Mouse (Mus musculus): Measurements from ENCODE around the gene Arrdc2. TPM values are rescaled to one million over a fixed set of nuclear protein-coding genes. Genes with fewer than 3 reads are reported as not detected.
A peak's percentile ranks its signal among the peaks of the same experiment; 100 is the strongest.

Arrdc2 gene
- total RNA-seq, 2 experiments from 2014 or later = 15.0 to 18.7 TPM

DNA sequence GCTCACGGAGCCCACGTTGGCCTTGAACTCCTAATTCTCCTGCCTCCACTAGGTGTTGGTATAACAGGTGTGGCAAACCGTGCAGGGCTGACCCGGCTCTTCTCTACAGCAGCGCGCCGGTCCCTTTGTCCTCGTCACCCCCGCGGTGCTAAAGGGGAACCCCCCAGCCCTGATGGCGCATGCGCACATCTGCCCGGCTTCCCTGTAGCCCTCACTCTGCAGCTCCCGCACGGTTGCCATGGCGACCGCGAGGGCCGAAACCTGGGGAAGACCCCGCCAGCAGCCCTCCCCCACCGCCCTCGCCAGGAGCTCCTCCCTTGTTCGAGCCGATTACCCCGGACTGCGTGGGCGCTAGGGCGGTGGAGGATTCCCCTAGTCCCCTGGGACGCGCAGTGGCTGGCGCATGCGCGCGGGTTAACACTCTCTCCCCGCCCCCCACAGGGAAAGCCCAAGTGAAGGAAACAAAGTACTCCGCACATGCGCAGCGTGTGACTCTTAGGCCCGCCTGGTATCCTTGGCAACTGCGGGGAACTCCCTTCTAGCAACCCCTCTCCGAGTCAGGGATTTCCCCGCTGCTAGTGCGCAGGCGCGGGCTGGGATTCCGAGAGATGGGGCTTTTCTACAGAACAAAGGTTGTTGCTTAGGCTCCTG lies 26.0 kb upstream of the Arrdc2 start:
- peak; percentile 98 to 99 for DNase-seq (ENCODE audit: extremely low spot score in 1 of 2, low spot score in 1 of 2)

DNA sequence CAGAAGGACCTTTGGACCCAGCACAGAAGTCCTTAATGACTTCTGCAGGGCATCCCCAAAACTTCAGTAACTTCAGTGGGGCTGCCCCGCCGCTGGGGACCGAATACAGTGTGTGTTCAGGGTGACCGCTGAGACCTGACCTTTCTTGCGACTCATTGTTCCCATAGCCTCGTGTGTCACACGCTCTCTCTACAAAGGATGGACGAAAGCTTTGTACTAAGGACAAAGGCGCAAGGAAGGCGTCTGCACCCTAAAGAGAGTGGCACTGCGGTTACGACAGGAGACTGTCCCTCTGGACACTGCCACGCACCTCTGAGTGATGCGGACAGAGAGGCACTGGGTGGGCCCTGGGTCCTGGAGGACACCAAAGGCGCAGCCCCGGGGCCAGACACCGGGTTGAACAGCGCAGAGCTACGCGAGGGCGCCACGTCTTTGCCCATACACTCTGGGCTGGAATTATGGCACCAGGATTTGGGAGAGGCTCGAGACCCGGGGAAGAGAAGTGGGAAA lies 25.2 kb upstream of the Arrdc2 start:
- DNase-seq (ENCODE audit: extremely low spot score in 1 of 2, low spot score in 1 of 2) = no peak

DNA sequence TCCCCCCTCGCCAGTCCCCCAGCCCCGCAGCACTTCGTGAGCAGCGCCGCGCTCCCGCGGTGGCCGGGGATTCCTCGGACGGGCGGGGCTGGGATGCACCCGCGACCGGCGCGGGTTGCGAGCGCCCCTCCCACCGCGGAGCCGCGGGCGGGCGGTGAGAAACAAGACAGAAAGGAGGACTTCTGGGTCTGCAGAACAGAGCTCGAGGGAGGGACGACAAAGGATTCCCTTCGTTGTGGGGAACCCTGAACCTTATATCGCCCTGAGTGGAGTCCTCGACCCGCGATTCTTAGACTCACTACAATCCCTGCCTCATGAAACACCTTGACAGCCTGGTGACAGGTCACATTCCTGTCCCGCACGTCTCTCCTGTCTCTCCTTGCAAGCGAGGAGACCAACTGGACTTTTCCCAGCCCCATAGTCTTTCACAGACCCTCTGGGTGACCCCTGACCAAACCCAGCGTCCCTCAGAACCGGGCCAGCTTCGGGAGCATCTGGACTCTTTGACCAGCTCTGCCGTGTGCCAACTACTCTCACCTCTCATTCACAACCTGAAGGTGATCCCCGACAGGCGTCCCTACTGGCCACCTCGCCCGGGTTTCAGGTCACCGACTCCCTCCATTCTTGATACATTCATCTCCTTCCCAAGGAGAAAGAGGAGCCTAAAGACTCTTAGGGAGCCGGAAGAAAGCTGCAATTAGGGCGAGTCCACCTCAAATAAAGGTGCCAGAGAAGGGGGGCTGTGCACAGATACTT lies 24.6 kb upstream of the Arrdc2 start:
- no peak for DNase-seq (ENCODE audit: extremely low spot score in 1 of 2, low spot score in 1 of 2)

DNA sequence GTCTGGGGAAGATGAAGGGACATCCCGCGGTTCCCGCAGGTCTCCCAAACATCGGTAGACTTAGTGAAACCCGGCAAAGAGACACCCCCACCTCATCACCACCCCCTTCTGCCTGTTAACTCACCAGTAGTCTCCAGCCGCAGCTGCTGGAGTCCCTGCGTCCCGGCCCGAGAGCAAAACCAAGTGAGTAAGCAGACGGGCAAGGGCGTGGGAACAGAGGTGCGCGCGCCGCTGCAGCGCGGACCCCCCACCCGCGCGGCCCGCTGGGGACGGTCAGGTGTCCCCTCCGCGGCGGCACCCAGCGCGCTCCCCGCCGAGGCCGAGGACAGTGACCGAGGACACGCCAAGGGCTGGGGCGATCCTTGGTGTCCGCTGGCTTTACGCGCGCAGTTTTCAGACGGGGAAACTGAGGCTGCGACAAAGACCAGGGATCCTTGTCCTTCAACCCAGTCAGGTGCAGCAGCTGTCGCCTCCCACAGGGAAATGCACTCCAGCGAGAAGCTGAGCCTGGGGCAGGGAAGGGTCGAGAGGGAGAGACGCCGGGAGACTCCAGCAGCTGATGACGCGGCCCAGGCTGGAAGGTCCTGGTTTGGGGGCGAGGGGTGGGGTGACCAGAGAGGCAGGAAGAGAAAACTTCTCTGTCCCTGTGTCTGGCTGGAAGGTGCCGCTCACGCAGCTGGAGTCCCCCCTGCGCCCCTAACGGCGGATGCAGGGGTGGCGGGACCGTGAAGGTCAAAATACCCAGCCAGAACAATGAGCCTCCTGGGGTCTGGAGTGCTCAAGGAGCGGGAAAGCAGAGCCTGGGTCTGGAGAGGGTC lies 23.5 kb upstream of the Arrdc2 start, which contains the start of gene Kcnn1:
Gene Kcnn1, minus strand, starts transcription at position 435 of the 818 bp plus-strand sequence.
- no peak for DNase-seq (ENCODE audit: extremely low spot score in 1 of 2, low spot score in 1 of 2)

DNA sequence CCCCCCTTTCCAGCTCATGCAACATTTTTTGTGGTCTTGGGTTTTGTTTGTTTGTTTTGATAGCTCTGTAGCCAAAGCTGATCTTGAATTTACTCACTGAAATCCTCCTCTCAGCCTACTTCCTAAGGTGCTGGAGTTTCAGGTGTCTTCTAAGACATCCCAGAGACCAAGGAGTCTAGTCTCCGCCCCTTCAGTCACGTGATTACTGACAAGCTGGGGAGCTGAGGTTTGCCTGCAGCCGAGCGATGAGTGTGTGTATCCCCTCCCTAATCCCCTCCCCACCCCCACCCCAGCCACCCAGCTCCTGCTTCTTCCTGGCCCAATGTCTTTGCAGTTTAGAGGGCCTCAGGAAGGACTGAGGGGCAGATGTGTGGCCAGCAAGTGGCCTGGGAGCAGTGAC lies 18.0 kb upstream of the Arrdc2 start:
- DNase-seq (ENCODE audit: extremely low spot score in 1 of 2, low spot score in 1 of 2) = no peak

DNA sequence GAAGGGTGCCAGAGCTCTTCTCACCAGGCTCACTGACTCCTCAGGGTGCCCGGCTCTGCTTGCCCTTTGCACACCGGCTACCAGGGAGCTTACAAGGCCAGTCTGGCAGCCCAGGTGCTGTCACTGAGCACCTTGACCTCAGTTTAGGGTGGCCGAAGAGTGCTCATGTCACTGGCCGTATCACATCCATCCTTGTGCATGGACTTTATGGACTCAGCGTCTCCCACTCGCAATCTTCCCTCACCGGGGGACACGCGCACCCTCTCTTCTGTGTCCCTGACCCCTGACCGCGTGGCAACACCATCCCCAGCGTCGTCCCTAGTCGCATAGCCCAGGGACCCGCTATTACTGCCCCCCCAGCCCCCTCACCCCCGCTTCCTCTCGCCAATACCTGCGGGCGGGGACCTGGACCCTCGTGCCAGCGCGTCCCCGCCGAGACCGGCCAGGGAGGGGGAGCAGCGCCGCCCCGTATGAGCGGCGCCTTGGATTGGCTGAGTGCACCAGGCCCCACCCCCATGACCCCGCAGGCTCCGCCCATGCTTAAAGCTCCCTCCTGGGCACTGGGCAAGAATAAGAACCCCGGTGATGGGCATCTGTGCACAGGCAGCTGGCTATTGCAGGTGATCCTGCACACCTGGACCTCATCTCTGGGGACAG lies 17.1 kb upstream of the Arrdc2 start:
- DNase-seq (ENCODE audit: extremely low spot score in 1 of 2, low spot score in 1 of 2) = peak in 1 of 2 experiments; percentile 70

DNA sequence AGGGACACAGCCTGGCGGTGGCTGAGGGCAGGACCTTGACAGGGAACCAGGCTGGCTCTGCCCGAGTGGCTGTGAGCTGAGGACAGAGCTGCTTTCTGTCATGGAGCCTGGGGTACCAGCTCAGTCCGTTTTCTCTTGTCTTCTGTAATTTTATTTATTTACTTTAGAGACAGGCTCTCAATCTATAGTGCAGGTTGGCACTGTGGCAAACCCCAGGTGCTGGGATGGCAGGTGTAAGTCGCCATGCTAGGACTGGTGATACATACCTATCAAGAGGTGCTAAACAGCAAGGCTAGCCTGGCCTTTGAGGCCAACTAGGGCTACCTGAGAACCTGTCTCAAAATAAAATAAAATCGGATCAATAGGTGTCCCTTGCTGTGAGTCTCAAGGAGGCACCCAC lies 16.5 kb upstream of the Arrdc2 start:
- no peak for DNase-seq (ENCODE audit: extremely low spot score in 1 of 2, low spot score in 1 of 2)

DNA sequence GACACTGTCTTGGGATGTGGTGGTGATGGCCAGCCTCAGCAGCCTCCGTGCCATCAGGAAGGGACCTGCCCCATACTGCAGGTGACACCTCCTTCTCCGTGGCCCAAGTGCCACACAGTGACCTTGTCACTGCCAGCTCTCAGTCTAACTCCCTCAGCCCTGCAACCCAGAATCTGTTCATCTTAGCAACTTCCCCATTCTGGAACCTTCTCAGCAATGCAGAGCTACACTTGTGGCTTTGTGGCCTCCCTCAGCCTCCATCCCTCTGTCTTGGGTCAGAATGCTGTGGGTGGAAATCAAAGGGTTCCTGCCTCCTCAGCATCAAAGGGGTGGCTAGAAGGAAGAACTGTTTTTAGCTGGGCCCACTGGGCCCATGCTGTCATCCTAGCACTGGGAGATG lies 14.3 kb upstream of the Arrdc2 start:
- no peak for DNase-seq (ENCODE audit: extremely low spot score in 1 of 2, low spot score in 1 of 2)

DNA sequence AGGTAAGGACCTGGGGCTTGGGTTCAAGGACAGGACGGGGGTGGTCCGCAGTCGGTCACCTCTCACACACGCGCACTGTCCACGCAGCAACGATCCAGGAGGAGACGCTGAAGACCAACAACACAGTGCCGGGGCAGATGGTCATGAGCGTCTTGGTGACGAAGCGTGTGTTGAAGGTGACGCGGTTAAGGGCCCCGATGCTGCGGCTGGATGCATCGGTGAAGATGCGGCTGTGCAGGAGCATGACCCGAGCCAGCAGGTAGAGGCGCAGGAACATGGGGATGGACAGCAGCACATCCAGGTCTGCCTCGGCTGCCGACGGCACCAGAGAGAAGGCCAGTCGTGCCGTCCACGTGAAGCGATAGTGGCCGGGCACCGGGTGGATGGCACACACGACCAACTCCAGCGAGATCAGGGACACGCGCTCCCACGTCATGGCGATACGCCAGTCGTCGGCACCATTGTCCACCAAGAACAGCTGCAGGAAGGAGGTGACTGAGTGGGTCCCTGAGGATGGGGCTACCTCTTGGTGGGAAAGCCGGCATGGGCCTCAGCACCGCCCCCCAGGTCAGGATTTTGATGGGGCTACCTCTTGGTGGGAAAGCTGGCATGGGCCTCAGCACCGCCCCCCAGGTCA lies 13.2 kb upstream of the Arrdc2 start:
- no peak for DNase-seq (ENCODE audit: extremely low spot score in 1 of 2, low spot score in 1 of 2)

DNA sequence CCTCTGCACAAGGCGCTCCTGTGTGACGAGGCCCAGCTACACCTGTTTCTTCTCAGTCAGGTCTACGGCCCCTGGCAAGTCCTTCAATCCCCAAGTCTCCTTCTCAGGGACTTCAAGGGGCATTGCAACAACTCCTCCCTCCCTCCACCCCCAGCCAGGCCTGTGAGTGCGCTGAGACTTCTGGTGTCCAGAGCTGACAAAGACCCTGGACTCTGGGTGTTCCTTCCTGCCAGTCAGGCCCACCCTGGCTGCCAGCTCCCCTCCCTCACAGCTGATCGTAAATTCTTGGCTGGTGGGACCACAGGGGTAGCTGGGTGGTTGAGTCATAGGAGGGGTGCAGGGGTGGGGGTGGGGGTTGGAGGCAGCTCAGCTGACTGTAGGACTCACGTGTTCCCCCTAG lies 12.3 kb upstream of the Arrdc2 start:
- no peak for DNase-seq (ENCODE audit: extremely low spot score in 1 of 2, low spot score in 1 of 2)

DNA sequence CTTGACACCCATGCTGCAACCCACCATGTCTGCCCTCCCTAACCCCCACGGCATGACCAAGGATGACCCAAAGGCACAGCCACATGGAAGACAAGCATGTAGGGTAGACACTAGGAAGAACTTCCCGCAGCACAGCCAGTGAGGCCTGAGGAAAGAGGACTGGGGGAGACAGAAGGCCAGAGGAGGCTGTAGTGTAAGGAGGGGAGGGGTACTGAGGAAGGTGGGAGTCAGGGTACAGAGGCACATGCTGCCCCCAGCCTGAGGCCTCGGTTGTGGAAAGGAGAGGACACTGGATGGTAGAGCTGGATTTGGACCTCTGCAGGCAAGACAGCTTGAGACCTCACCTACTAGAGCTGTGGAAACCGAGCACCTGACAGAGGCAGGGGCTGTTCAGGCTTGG lies 11.4 kb upstream of the Arrdc2 start:
- DNase-seq (ENCODE audit: extremely low spot score in 1 of 2, low spot score in 1 of 2) = no peak

DNA sequence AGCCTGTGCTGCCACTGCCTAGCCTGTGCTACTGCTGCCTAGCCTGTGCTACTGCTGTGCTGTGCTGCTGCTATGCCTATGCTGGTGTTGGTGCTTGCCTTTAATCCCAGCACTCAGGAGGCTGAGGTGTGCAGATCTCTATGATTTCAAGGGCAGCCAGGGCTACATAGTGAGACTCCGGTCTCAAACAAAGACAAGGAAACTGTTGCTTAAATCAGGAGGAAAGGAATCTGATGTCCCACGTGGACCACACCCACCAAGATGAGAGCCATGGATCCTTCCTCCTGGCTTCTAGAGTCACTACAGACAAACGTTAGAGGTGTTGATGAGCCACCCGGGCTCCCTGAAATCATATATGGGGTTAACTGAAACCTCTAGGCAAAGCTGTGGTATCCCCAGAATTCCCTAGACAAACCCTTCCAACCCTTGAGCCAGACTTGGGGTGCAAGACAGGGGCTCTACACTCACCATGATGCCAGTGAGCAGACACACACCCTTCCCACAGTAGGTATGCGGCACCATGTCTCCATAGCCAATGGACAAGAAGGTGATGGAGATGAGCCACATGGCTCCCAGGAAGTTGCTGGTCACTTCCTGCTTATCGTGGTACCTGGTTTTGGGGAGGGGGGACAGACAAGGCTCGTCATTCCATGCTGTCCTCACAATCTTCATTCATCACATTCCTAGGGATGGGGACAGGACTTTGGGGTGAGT lies 10.8 kb upstream of the Arrdc2 start:
- DNase-seq (ENCODE audit: extremely low spot score in 1 of 2, low spot score in 1 of 2) = no peak

DNA sequence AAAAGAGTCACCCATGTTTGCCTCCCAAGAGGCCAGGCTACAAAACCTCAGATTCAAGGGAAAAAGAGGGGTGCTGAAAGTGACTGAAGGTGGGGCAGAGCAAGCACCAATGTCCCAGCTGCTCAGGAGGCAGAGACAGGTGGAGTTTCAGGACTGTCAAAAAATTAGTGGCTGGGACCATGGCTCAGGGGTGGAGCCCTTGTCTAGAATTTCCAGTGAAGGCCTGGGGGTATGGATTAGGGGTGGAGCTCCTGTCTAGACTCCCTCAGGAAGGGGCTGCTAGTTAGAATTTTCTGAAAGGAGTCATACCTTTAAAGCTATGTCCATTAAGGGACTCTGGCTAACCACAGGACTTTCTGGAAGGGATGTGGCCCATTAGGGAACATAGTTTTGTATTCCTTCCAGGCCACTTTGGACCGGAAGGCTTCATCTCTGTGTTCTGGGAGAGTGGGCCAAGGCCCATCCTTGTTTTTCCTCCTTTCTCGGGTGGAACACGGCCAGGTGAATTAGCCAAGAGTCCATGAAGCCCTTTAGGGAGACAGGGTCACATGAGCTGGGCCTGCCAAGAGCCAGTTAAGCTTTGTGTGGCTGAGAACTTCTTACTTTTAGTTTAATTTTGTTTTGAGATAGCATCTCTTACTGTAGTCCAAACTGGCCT lies 9.9 kb upstream of the Arrdc2 start:
- DNase-seq (ENCODE audit: extremely low spot score in 1 of 2, low spot score in 1 of 2) = no peak

DNA sequence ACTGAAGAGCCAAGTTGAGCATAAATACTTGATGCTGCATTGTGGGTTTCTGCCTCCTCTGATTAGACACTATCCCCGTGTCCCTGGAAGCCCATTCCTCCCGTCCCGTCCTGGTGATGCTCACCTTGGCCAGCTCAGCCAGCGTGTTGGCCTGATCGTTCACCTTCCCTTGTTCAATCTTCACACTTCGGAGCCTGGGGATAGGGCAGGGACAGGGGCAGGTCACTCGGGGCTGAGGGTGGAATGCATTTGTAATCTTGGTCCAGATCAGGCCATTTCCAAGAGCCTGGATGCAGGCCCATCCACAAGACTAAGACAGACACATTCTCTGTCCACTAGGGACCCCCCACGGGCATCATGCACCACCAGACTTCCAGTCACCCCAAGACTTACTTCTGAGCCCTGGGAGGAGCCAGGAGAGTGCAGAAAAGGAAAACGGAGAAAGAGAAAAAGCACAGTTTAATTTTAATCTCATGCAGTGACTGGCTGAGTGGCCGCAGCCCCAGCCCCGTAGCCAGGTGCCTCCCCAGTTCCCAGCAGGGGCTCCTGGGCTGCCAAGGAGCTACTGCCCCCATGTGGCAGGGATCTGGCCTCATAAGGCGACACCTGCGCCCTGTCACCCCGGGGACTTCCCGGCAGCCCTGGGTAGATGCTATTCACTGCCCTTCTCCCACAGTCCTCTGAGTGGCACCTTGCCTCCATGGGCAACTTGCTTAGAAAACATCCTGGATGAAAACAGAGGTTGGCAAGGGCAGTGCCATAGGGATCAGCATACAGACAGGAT lies 7.0 kb upstream of the Arrdc2 start:
- no peak for DNase-seq (ENCODE audit: extremely low spot score in 1 of 2, low spot score in 1 of 2)

DNA sequence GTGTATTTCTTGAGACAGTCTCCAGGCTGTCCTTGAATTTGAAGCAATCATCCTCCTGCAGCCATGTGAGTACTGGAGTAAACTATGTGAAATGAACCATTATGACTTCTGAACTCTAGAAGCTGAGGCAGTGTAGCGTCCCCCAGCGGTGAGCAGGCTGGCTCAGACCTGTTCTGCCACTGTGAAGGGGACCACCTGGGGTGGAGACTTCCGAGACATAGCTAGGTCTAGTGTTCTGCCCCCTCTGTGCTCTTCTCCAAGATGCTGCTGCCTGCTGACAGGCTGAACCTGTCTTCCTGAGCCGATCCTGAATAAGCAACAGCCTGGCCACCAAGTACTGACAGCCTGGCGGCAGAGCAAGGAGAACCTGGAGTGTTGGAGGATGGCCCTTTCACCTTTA lies 5.6 kb upstream of the Arrdc2 start:
- no peak for DNase-seq (ENCODE audit: extremely low spot score in 1 of 2, low spot score in 1 of 2)

DNA sequence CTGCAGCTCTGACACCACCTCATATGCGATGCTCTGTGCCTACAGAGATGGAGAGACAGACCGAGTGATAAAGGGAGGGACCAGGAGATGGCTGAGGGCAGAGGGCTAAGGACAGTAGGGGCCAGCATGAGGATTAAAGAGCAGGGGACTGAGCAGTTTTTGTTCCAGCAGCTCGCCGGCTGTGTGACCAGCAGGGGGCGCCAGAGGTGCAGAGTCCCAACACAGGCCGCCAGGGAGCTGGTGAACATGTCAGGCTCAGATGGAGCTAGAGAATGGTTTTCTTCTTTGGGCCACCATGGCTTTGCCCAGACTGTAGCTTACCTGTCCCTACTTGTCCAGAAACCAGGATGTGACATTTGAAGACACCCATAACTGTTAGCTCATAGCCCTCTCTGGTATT lies 5.0 kb upstream of the Arrdc2 start:
- peak; percentile 90 to 98 for DNase-seq (ENCODE audit: extremely low spot score in 1 of 2, low spot score in 1 of 2)

DNA sequence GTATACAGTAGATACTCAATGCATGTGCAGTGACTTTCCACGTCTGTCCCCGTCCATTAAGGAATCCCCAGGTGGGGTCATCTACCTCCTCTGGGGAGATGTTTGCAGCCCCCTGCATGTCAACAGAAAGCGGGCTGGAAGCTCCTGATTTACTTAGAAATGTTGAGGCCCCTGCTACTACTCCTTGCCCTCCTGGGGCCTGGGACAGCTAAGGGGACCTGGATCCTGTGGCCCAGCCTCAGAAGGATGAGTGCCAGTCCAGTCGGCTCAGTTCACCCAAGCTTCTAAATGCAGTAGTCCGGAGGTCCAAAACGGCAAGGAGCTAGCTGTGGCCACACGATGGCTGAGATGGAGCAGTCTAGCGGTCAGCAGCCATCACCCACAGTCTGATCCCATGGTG lies 4.4 kb upstream of the Arrdc2 start:
- DNase-seq (ENCODE audit: extremely low spot score in 1 of 2, low spot score in 1 of 2) = no peak

DNA sequence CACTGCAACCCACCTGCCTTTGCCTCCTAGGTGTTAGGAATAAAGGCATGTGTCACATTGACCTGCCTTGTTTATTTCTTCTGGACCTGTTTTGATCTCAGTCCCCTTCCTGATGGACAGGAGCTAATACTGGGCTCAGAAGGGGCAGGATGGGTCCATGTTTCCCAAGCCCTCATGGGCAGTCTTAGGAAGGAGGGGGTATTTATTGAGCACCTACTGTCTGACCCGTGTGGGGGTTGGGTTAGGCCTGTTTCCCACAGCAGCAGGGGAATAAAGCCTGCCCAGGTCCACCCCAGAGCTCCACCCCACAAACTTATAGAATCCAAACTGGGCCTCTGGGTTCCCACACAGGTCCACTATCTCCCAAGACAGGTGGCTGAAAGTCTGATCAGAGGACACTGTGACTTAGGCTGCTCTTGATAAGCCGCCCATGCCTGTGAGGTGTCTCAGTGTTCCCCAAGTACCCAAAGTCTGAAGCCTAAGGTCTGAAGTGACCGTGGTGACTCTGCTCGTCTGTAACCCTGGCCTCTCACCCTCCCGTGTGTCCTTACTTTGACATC lies 3.8 kb upstream of the Arrdc2 start:
- DNase-seq (ENCODE audit: extremely low spot score in 1 of 2, low spot score in 1 of 2) = no peak

Measured in layer of hippocampus, postnatal 25 days (tissue).